Mouse (Mus musculus) erythroblast, embryonic 14.5 days (primary cell): ENCODE measurements around the gene Oaf. TPM values are rescaled to one million over a fixed set of nuclear protein-coding genes. Genes with fewer than 3 reads are reported as not detected.

Experiments used
- H3K27me3 ChIP-seq: 2 replicates; pipeline ENCODE4 v1.6.1; 2012; ENCODE audit warnings: inconsistent platforms; ENCODE audit not compliant: control insufficient read depth
- H3K36me3 ChIP-seq: 2 replicates; pipeline ENCODE4 v1.6.1; 2012; ENCODE audit warnings: mild to moderate bottlenecking, inconsistent platforms; ENCODE audit not compliant: control insufficient read depth
- H3K4me1 ChIP-seq: 2 replicates; pipeline ENCODE4 v1.6.1; 2012; ENCODE audit warnings: inconsistent platforms; ENCODE audit not compliant: control insufficient read depth
- H3K4me3 ChIP-seq: replicated peaks from 2 replicates; pipeline ENCODE3; 2012; ENCODE audit warnings: moderate library complexity, mild to moderate bottlenecking, inconsistent platforms
- H3K9me3 ChIP-seq: 2 replicates; pipeline ENCODE4 v1.6.1; 2012; ENCODE audit warnings: low read length, inconsistent platforms, mixed read lengths; ENCODE audit not compliant: control insufficient read depth
- GATA1 ChIP-seq: IDR thresholded peaks from 2 replicates; pipeline ENCODE4 v1.6.1; 2012; ENCODE audit warnings: low read length, inconsistent platforms, mixed read lengths
- TAL1 ChIP-seq: IDR thresholded peaks from 3 replicates; pipeline ENCODE4 v1.6.1; 2012; ENCODE audit warnings: low read length, inconsistent platforms, mixed read lengths
- polyA plus RNA-seq: library from polyadenylated mRNA; stranded (reverse); fragments of >175 nt; gene quantifications from 2 replicates; pipeline ENCODE4 v1.2.3, GENCODE M21; 2012

The Oaf gene
- polyA plus RNA-seq, 1 experiment, result 12.6 TPM

DNA sequence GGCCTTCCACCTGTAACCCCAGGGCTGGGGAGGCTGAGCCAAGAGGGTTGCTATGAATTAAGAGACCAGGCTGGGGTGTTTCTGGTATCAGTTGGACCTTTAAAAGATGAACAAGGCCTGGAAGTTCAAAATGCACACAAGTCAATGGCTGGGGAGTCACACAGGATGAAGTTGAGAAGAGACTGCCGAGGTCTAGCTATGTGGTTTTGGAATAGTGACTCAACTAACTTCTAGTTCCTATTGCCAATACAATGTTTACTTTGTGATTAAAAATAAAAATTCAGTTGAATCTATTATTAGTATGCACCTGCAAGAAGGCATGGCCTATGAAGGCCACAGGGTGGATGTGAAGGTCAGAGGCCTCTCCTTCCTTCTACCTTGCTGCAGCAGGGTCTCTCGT lies 12.1 kb upstream of the Oaf start:
- TF ChIP-seq GATA1, result no peak
- TF ChIP-seq TAL1, result no peak

GRCm38 (mm10) chr9:43246738-43247180 lies 7.0 kb upstream of the Oaf start:
- TF ChIP-seq GATA1 (no peak), TAL1 (no peak)
- H3K4me3 ChIP-seq, result peak overlapping the region; percentile 54
- no peaks in the 10 kb centered on the region for H3K9me3 ChIP-seq
- H3K36me3 ChIP-seq, result no peaks in the 10 kb centered on the region
- H3K4me1 ChIP-seq, result peaks cover 61% of the 10 kb centered on the region
- H3K27me3 ChIP-seq, result no peaks in the 10 kb centered on the region

More for the DNA sequence above, 12.1 kb upstream of the Oaf start:
- peaks cover 19% of the 10 kb centered on the region for H3K4me1 ChIP-seq
- H3K4me3 ChIP-seq, result no peak overlapping the region
- H3K36me3 ChIP-seq, result no peaks in the 10 kb centered on the region
- H3K27me3 ChIP-seq, result no peaks in the 10 kb centered on the region
- H3K9me3 ChIP-seq, result no peaks in the 10 kb centered on the region

DNA sequence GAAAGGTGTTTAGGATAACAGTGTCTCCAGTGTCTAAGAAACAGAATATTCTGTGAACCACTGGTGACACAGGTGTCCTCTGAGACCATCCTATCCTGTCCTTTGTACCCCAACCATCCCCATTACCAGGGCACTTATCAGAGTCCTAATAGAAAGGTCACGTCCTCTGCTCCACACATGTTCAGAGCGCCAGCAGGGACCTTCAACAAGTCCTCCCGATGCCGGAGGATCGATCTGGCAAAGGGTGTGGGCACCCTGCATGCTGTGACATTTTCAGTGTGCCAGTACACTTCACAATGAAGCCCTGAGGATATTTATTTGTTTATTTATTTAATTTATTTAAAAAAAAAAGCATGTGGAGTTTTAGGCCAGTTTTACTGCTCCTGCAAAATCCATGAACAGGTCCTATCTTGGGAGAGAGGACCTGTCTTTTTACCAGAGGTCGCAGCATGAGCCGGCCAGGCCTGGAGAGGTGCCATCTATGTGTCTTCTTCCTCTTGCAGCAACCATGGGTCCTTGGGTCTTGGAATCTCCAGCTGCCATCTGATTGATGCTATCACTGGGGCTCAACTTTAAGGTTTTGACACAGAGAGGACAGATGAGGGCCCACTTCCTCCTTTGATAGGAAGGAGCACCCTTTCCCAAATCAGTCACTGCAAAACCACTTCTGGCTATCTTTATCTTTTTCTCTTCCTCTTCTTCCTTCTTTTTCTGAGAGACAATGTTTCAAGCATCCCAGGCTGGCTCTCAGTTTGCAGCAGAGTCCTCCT lies 6.3 kb upstream of the Oaf start:
- Histone ChIP-seq H3K36me3 (no peaks in the 10 kb centered on the region), H3K27me3 (no peaks in the 10 kb centered on the region), H3K9me3 (no peaks in the 10 kb centered on the region), H3K4me1 (peaks cover 68% of the 10 kb centered on the region), H3K4me3 (no peak overlapping the region)
- TF ChIP-seq TAL1, result no peak
- TF ChIP-seq GATA1, result no peak

DNA sequence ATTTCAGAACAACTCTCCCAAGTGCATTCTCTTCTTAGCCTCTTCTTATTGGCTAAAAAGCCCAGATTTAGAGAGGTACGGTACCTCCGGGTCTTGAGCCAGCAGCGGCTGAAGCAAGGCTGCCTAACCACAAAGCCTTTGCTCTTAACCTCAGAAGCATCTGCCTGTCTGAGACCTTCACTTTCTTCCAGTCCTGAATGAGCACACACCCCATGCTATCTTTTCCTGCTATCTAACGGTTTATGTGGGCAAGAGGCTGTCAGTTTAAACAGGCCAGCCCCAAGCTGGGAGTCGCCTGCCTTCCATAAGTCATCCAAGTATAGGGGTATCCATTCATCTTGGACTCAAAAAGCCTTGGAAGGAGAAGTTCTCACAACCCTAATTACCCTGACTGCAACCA lies 2.7 kb upstream of the Oaf start:
- no peaks in the 10 kb centered on the region for H3K9me3 ChIP-seq
- H3K36me3 ChIP-seq, result peaks cover 8% of the 10 kb centered on the region
- TF ChIP-seq TAL1 (no peak), GATA1 (peak; percentile 56)
- peak overlapping the region; percentile 28 for H3K4me3 ChIP-seq
- H3K4me1 ChIP-seq, result peaks cover 95% of the 10 kb centered on the region
- no peaks in the 10 kb centered on the region for H3K27me3 ChIP-seq

DNA sequence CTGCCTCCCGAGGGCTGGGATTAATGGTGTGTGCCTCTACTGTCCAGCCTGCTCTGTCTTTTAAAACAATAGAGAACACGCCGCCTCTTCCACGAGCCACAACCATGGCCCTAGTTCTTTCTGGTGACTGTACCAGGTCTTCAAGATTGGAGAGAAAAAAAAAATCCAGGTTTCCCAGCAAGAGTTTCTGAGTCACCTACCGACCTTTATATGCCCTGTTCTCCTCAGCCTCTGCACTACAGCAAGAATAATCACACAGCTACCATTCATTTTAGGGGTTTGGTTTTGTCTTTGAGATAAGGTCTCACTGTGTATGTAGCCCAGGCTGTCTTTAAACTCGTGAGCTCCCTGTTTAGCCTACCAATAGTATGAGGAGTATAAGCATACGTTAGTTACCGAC lies 2.3 kb upstream of the Oaf start:
- TF ChIP-seq TAL1, result no peak
- TF ChIP-seq GATA1, result no peak
- Histone ChIP-seq H3K4me1 (peaks cover 95% of the 10 kb centered on the region), H3K4me3 (peak overlapping the region; percentile 28), H3K36me3 (peaks cover 13% of the 10 kb centered on the region), H3K9me3 (no peaks in the 10 kb centered on the region), H3K27me3 (no peaks in the 10 kb centered on the region)

- Histone ChIP-seq H3K36me3 (peaks cover 19% of the 10 kb centered on the region), H3K27me3 (no peaks in the 10 kb centered on the region), H3K4me3 (peak overlapping the region; percentile 7), H3K9me3 (no peaks in the 10 kb centered on the region), H3K4me1 (peaks cover 95% of the 10 kb centered on the region)
- no peak for TF ChIP-seq TAL1
- no peak for TF ChIP-seq GATA1
Observed at GRCm38 (mm10) chr9:43241291-43241690, 1.6 kb upstream of the Oaf start.

DNA sequence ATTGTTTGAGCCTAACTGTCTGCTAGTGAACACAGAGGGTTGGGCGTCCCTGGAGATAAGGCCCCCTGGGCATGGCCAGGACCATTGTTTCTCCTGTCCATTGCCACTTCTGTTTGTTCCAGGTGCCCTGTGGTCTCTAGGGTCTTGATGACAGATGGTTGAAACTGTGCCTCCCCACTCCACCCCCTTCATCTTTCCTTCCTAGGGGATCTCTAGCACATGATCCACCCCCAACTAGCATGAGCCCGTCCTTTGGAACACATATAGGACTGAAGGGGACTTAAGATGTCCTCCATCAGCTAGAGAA lies 836 bp upstream of the Oaf start:
- TF ChIP-seq TAL1 (no peak), GATA1 (no peak)
- Histone ChIP-seq H3K4me3 (peak overlapping the region; percentile 74), H3K27me3 (no peaks in the 10 kb centered on the region), H3K36me3 (peaks cover 27% of the 10 kb centered on the region), H3K9me3 (no peaks in the 10 kb centered on the region), H3K4me1 (peaks cover 96% of the 10 kb centered on the region)

- TF ChIP-seq TAL1, result no peak
- TF ChIP-seq GATA1, result no peak
- Histone ChIP-seq H3K4me3 (peak overlapping the region; percentile 74), H3K27me3 (no peaks in the 10 kb centered on the region), H3K4me1 (peaks cover 99% of the 10 kb centered on the region), H3K36me3 (peaks cover 42% of the 10 kb centered on the region), H3K9me3 (no peaks in the 10 kb centered on the region)
Observed at GRCm38 (mm10) chr9:43238631-43239545, 823 bp downstream of the Oaf start.

DNA sequence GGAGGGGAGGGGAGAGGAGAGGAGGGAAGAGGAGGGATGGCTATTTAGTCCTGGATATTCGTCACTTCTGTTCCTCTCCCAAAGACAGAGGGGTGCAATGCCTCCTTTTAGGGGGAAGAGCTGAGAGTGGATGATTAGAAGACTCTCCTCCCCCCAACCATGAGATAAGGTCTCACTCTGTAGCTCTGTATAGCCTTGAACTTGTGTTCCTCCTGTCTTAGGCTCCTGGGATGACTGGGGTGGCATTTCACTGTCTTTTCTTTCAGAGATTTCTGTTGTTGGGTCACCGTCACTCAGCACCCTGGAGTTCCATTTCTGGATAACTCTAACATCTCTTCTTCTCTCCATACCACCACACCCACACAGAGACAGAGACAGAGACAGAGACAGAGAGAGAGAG lies 1.5 kb downstream of the Oaf start:
- Histone ChIP-seq H3K4me1 (peaks cover 99% of the 10 kb centered on the region), H3K4me3 (peak overlapping the region; percentile 74), H3K27me3 (no peaks in the 10 kb centered on the region), H3K36me3 (peaks cover 49% of the 10 kb centered on the region), H3K9me3 (no peaks in the 10 kb centered on the region)
- TF ChIP-seq GATA1, result no peak
- TF ChIP-seq TAL1, result no peak
